Mouse (Mus musculus) embryonic facial prominence, embryonic 10.5 days (tissue): ENCODE data around the gene Cd200r3. TPM values are rescaled to one million over a fixed set of nuclear protein-coding genes. Genes with fewer than 3 reads are reported as not detected.

Experiments
- DNase-seq: peaks from one replicate; pipeline ENCODE4 v3.0.0-alpha.2; 2017; ENCODE audit warnings: low spot score
- H3K27ac ChIP-seq: fragments of 300-500 bp; sonication (generic); replicated peaks from 2 replicates; pipeline ENCODE4 v1.5.1; 2016; ENCODE audit warnings: mild to moderate bottlenecking
- H3K27me3 ChIP-seq: fragments of 300-500 bp; sonication (generic); replicated peaks from 2 replicates; pipeline ENCODE4 v1.6.1; 2016; ENCODE audit warnings: low read depth, mild to moderate bottlenecking; ENCODE audit not compliant: poor library complexity, severe bottlenecking
- H3K36me3 ChIP-seq: fragments of 300-500 bp; sonication (generic); replicated peaks from 2 replicates; pipeline ENCODE4 v1.6.1; 2016; ENCODE audit warnings: mild to moderate bottlenecking, moderate library complexity
- H3K4me1 ChIP-seq: fragments of 300-500 bp; sonication (generic); 2 replicates; pipeline ENCODE4 v1.6.1; 2016
- H3K4me3 ChIP-seq: fragments of 300-500 bp; sonication (generic); 2 replicates; pipeline ENCODE4 v1.5.1; 2016; ENCODE audit warnings: mild to moderate bottlenecking, moderate library complexity
- H3K9me3 ChIP-seq: fragments of 300-500 bp; sonication (generic); 2 replicates; pipeline ENCODE4 v1.6.1; 2016; ENCODE audit warnings: mild to moderate bottlenecking
- WGBS: fragments of 180-500 bp; shearing (Covaris S2); methylation state at CpG from one replicate; pipeline ENCODE4 v1.1.7; 2016; 5-methylcytosine and 5-hydroxymethylcytosine counted together
- polyA plus RNA-seq: library from polyadenylated mRNA; unstranded; fragments of >200 nt; fragmentation: Nextera tagmentation; extraction: Ambion mirVana; gene quantifications from 2 replicates; pipeline ENCODE4 v1.2.1, GENCODE M21; 2016

Gene Cd200r3
- polyA plus RNA-seq, 1 experiment from 2014 or later = not detected

DNA sequence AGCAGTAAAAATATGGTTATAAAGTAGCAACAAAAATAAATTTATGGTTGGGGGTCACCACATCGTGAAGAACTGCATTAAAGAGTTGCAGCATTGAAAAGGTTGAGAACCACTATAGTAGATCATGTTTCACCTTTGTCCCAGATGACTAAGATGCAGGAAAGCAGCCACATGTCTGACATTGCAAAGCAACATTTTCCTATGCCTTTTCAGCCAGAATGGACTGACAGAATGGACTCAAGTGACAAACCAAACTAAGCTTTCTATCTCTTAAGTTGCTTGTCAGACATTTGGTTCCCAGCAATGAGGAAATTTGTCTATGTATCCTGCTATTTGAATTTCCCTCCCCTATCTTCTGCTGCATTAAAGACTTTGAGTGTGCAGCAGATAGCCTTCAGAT lies 51.6 kb downstream of the Cd200r3 start:
- Histone ChIP-seq H3K4me1 (no peaks in the 10 kb centered on the region), H3K27me3 (no peaks in the 10 kb centered on the region), H3K4me3 (no peak overlapping the region), H3K36me3 (no peaks in the 10 kb centered on the region), H3K27ac (no peak overlapping the region), H3K9me3 (no peaks in the 10 kb centered on the region)
- no peak for DNase-seq
- WGBS = 75% methylated on average over 1 of the region's 1 CpGs

GRCm38 (mm10) chr16:44996701-44997100 lies 53.2 kb downstream of the Cd200r3 start:
- H3K4me3 ChIP-seq = no peak overlapping the region
- no peak overlapping the region for H3K27ac ChIP-seq
- H3K4me1 ChIP-seq = no peaks in the 10 kb centered on the region
- no peaks in the 10 kb centered on the region for H3K36me3 ChIP-seq
- WGBS = 84% methylated on average over 1 of the region's 1 CpGs
- H3K9me3 ChIP-seq = no peaks in the 10 kb centered on the region
- no peaks in the 10 kb centered on the region for H3K27me3 ChIP-seq
- no peak for DNase-seq

DNA sequence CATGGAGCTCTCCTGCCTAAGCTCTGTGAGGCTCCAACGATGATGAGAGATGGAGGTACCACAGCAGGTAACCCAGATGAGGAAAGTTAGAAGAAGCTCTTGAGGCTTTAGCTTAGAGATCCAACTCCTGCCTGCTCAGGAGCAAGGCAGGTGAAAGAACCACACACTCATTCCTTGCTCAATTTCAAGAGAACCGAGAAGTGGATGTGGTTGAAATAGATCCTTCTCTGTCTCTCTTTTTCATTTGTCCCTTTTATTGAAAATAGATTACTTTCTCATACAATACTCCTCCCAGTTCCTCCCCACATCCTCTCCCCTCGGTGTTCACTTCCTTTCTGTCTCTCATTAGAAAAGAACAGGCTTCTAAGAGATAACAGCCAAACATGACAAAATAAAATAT lies 56.1 kb downstream of the Cd200r3 start:
- H3K27ac ChIP-seq = no peak overlapping the region
- H3K36me3 ChIP-seq = no peaks in the 10 kb centered on the region
- WGBS = 71% methylated on average over 3 of the region's 3 CpGs
- no peaks in the 10 kb centered on the region for H3K27me3 ChIP-seq
- DNase-seq = no peak
- H3K9me3 ChIP-seq = no peaks in the 10 kb centered on the region
- no peaks in the 10 kb centered on the region for H3K4me1 ChIP-seq
- no peak overlapping the region for H3K4me3 ChIP-seq

DNA sequence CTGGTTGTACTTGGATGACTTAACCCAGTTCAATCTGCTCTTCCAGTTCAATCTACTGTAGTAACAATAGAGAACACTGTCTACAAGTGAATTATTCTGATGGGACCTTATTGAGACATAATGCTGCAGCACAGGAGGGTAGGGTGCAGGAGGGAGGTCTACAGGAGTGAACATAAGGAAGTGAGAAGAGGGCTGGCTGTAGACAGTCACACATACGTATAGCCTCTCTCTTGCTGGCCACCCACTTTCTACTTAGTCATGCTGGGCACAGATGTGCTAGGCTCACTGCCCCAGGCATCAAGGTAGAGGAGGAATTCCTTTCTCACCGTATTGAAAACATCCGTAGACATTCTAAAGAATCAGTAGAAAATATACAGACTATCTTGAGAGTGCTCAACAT lies 61.0 kb downstream of the Cd200r3 start:
- Histone ChIP-seq H3K4me3 (no peak overlapping the region), H3K36me3 (no peaks in the 10 kb centered on the region), H3K27ac (no peak overlapping the region), H3K27me3 (no peaks in the 10 kb centered on the region), H3K4me1 (peaks cover 3% of the 10 kb centered on the region; the same call in 1 of the 2 replicates), H3K9me3 (no peaks in the 10 kb centered on the region)
- WGBS = 65% methylated on average over 3 of the region's 3 CpGs
- DNase-seq = no peak

- WGBS = 72% methylated on average over 3 of the region's 3 CpGs
- H3K36me3 ChIP-seq = no peaks in the 10 kb centered on the region
- H3K27ac ChIP-seq = no peak overlapping the region
- peaks cover 3% of the 10 kb centered on the region; the same call in 1 of the 2 replicates for H3K4me1 ChIP-seq
- H3K27me3 ChIP-seq = no peaks in the 10 kb centered on the region
- no peak for DNase-seq
- H3K9me3 ChIP-seq = no peaks in the 10 kb centered on the region
- no peak overlapping the region for H3K4me3 ChIP-seq
Observed at GRCm38 (mm10) chr16:45005280-45005679, 61.8 kb downstream of the Cd200r3 start.

DNA sequence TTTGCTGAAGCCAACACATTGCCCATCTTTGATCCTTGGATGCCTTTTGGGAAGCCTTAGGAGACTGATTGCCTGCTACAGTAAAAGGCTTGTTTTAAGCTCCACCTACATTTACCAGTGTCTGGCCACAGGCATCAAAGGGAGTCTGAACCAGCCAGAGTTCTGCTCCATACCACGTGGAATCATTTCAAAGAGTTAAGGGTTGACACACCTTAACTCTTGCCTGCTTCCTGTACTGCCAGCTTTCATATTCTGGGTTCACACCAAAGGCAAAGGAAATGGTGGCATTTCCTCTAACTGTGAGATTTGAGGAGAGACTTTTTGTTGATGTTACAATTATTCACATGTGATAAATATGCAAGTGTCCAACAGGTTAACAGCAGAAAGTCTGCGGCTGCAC lies 63.5 kb downstream of the Cd200r3 start:
- no peak for DNase-seq
- no peaks in the 10 kb centered on the region for H3K36me3 ChIP-seq
- H3K27me3 ChIP-seq = no peaks in the 10 kb centered on the region
- H3K4me1 ChIP-seq = peaks cover 3% of the 10 kb centered on the region; the same call in 1 of the 2 replicates
- WGBS = 63% methylated on average over 2 of the region's 2 CpGs
- no peak overlapping the region for H3K27ac ChIP-seq
- no peak overlapping the region for H3K4me3 ChIP-seq
- no peaks in the 10 kb centered on the region for H3K9me3 ChIP-seq

GRCm38 (mm10) chr16:45007807-45008206 lies 64.3 kb downstream of the Cd200r3 start:
- no peaks in the 10 kb centered on the region for H3K36me3 ChIP-seq
- 85% methylated on average over 4 of the region's 4 CpGs for WGBS
- no peak for DNase-seq
- H3K9me3 ChIP-seq = no peaks in the 10 kb centered on the region
- no peak overlapping the region for H3K4me3 ChIP-seq
- peaks cover 3% of the 10 kb centered on the region; the same call in 1 of the 2 replicates for H3K4me1 ChIP-seq
- H3K27me3 ChIP-seq = no peaks in the 10 kb centered on the region
- H3K27ac ChIP-seq = no peak overlapping the region

- Histone ChIP-seq H3K36me3 (no peaks in the 10 kb centered on the region), H3K27ac (no peak overlapping the region), H3K4me1 (peaks cover 3% of the 10 kb centered on the region; the same call in 1 of the 2 replicates), H3K27me3 (no peaks in the 10 kb centered on the region), H3K9me3 (no peaks in the 10 kb centered on the region), H3K4me3 (no peak overlapping the region)
- 59% methylated on average over 5 of the region's 5 CpGs for WGBS
- no peak for DNase-seq
Observed at GRCm38 (mm10) chr16:45009634-45010033, 66.2 kb downstream of the Cd200r3 start.

- H3K4me1 ChIP-seq = no peaks in the 10 kb centered on the region
- H3K36me3 ChIP-seq = no peaks in the 10 kb centered on the region
- WGBS = 98% methylated on average over 1 of the region's 1 CpGs
- DNase-seq = no peak
- H3K4me3 ChIP-seq = no peak overlapping the region
- H3K9me3 ChIP-seq = no peaks in the 10 kb centered on the region
- H3K27me3 ChIP-seq = no peaks in the 10 kb centered on the region
- no peak overlapping the region for H3K27ac ChIP-seq
Observed at GRCm38 (mm10) chr16:45015591-45015990, 72.1 kb downstream of the Cd200r3 start.

GRCm38 (mm10) chr16:45016488-45016887 lies 73.0 kb downstream of the Cd200r3 start:
- WGBS = 57% methylated on average over 3 of the region's 3 CpGs
- H3K27ac ChIP-seq = no peak overlapping the region

GRCm38 (mm10) chr16:45018868-45019267 lies 75.4 kb downstream of the Cd200r3 start:
- H3K27ac ChIP-seq = no peak overlapping the region
- H3K36me3 ChIP-seq = no peaks in the 10 kb centered on the region
- H3K9me3 ChIP-seq = no peaks in the 10 kb centered on the region
- 92% methylated on average over 2 of the region's 2 CpGs for WGBS
- DNase-seq = no peak
- H3K27me3 ChIP-seq = no peaks in the 10 kb centered on the region
- no peak overlapping the region for H3K4me3 ChIP-seq
- H3K4me1 ChIP-seq = no peaks in the 10 kb centered on the region

More at GRCm38 (mm10) chr16:45016488-45016887, 73.0 kb downstream of the Cd200r3 start:
- Histone ChIP-seq H3K36me3 (no peaks in the 10 kb centered on the region), H3K27me3 (no peaks in the 10 kb centered on the region), H3K4me1 (no peaks in the 10 kb centered on the region), H3K4me3 (no peak overlapping the region), H3K9me3 (no peaks in the 10 kb centered on the region)
- DNase-seq = peak; percentile 9

DNA sequence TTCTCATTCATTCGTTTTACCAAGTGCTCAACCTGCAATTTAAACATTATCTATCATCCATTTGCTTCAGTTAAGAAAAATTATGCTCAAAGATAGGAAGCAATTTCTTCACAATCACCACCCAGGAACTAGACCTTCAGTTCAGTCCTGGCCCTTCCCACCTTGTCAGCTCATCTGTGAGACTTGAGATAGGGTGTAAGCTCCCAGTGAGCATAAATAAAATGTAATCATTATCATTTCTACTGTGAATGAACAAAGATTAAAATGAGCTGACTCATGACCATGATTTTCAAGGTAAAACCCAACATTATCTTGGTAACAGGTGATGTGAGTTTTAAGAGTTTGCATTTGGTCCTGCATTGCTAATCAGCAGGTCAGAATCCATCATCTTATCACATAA lies 76.6 kb downstream of the Cd200r3 start:
- Histone ChIP-seq H3K36me3 (no peaks in the 10 kb centered on the region), H3K27ac (no peak overlapping the region), H3K9me3 (no peaks in the 10 kb centered on the region), H3K4me1 (no peaks in the 10 kb centered on the region), H3K4me3 (no peak overlapping the region), H3K27me3 (no peaks in the 10 kb centered on the region)
- DNase-seq = no peak
- WGBS = 74% methylated on average over 1 of the region's 1 CpGs

DNA sequence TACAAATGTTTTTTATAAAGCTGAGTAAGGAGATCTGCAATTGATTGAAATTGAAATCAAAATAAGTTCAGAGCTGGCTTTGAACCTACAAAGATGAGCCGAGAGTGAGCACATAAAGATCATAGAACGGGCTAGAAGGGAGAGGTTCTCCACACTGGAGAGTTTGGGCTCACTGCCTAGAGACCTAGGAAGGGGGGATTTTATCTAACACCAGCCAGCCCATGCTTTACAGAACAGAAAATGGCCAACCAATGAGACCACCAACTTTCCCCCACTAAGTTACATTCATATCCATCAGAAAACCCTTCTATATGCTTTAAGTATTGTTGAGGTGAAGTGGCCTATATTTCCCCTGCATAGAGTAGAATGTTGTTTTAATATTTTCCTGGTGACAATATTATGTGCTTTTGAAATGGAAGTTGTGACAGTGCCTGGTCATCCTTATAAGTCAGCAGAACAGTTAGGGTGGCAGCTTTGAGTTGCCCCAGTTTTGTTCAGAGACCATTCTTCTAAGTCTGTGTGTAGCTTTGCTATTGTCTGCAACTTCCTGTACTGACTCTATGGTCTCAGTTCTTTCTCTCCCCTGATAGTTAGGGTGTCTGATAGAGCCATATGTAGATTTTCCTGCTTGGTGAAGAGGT lies 77.3 kb downstream of the Cd200r3 start:
- no peak for DNase-seq
- Histone ChIP-seq H3K36me3 (no peaks in the 10 kb centered on the region), H3K27me3 (no peaks in the 10 kb centered on the region), H3K9me3 (no peaks in the 10 kb centered on the region), H3K4me1 (no peaks in the 10 kb centered on the region), H3K27ac (no peak overlapping the region), H3K4me3 (no peak overlapping the region)
- WGBS = 86% methylated on average over 2 of the region's 2 CpGs
